Mouse (Mus musculus): ENCODE results near the gene Krtap29-1.

The Krtap29-1 gene

DNA sequence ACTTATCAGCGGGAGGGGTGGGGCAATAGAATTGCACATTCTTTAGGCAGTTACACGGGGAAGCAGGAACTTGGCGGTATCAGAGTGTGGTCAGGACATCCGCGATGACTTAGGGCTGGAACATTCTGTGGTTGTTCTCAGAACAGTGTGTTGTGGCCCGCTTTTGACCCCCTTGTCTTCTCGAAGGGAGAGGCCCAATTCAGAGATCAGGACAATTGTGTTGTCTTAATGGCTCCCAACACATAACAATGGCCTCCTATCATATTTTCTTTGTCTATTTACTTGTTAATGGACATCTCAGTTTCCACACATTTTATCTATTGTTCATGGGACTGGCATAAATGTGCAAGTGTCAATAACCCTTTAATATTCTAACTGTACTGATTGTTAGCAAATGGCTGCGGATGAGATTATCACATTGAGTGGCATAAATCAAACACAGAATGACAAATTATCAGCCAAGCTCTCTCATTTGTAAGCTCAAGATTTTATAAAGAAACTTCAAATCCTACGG is 41.0 kb downstream of the Krtap29-1 start:
- DNase-seq, result no peak

DNA sequence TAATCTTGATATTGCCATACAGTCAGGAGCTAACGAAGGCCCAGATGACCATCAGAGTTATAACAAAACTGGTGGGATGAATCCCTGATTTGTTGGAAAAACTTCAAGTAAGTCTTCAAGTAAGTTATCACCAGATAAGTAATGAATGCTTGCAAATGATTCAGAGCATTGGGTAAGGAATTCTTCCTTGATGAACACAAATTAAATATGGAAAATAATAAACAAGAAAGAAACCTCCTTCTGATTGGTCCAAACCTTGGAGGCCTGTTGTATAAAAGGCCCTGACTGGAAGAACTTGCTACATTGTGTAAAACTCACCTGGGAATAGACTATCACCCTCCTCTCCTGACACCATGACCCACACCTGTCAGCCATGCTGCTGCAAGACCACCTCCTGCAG is 42.9 kb downstream of the Krtap29-1 start, which contains the start of gene Krtap31-2:
Gene Krtap31-2 (plus strand): TSS at position 301 of the 400 bp plus-strand sequence.
- no peak for DNase-seq

Data from embryo, embryonic 11 days (tissue).